Mouse (Mus musculus): ENCODE results near the gene Oas3. TPM values are rescaled to one million over a fixed set of nuclear protein-coding genes. Genes with fewer than 3 reads are reported as not detected.

Oas3 gene
- polyA plus RNA-seq, 1 experiment, result 2.3 TPM

DNA sequence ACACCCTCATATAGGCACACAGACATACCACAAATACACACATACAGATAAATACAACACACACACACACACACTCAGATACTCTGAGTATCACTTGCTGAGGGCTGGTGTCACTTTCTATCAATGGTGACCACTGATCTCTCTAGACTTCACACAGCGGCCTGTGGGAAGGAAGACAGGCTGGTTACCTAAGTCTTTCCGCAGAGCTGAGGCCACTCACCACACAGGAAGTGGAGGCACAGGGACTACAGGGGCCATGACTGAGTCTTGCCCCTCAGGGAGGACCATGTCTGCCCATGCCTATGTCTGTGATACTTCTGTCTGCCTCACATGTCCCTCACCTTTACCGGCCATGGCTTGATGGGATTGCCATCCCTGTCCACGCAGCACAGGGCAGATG lies 23.2 kb downstream of the Oas3 start:
- TF ChIP-seq POLR2A (IDR thresholded peaks at IDR 0.05; ENCODE audit: low read depth, low read length) (no peak), CTCF (conservative IDR thresholded peaks at IDR 0.05; ENCODE audit: insufficient read depth, insufficient read length, low read depth, low read length) (no peak)
- Histone ChIP-seq H3K27ac (ENCODE audit: insufficient read depth, low read depth, low read length) (no peak overlapping the region), H3K36me3 (ENCODE audit: control insufficient read depth, insufficient read depth, low read length) (no peaks in the 10 kb centered on the region), H3K4me3 (ENCODE audit: insufficient read depth, low read depth, low read length) (no peak overlapping the region), H3K27me3 (replicated peaks; ENCODE audit: control insufficient read depth, insufficient read depth, low read length) (no peaks in the 10 kb centered on the region), H3K4me1 (ENCODE audit: control insufficient read depth, insufficient read depth, low read length) (no peaks in the 10 kb centered on the region)
- DNase-seq, result no peak
- WGBS, result 88% methylated on average over 4 of the region's 4 CpGs

DNA sequence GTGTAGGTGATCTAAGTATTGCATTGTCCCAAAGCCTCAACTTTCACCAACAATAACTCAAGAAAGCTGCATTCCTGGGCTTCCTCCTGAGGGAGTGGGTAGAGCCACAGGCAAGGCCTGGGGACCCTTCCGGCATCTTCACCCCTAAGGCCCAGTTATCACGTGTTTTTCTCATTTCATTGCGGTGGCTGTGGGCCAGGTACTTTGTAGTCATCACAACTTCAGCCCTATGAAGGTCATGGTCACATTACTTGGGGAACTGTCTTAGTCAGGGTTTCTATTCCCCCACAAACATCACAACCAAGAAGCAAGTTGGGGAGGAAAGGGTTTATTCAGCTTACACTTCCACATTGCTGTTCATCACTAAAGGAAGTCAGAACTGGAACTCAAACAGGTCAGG lies 24.7 kb downstream of the Oas3 start:
- H3K27me3 ChIP-seq (replicated peaks; ENCODE audit: control insufficient read depth, insufficient read depth, low read length), result no peaks in the 10 kb centered on the region
- no peaks in the 10 kb centered on the region for H3K4me1 ChIP-seq (ENCODE audit: control insufficient read depth, insufficient read depth, low read length)
- DNase-seq, result no peak
- no peak overlapping the region for H3K4me3 ChIP-seq (ENCODE audit: insufficient read depth, low read depth, low read length)
- TF ChIP-seq CTCF (conservative IDR thresholded peaks at IDR 0.05; ENCODE audit: insufficient read depth, insufficient read length, low read depth, low read length) (no peak), POLR2A (IDR thresholded peaks at IDR 0.05; ENCODE audit: low read depth, low read length) (no peak)
- WGBS, result 81% methylated on average over 3 of the region's 3 CpGs
- H3K27ac ChIP-seq (ENCODE audit: insufficient read depth, low read depth, low read length), result no peak overlapping the region
- no peaks in the 10 kb centered on the region for H3K36me3 ChIP-seq (ENCODE audit: control insufficient read depth, insufficient read depth, low read length)

DNA sequence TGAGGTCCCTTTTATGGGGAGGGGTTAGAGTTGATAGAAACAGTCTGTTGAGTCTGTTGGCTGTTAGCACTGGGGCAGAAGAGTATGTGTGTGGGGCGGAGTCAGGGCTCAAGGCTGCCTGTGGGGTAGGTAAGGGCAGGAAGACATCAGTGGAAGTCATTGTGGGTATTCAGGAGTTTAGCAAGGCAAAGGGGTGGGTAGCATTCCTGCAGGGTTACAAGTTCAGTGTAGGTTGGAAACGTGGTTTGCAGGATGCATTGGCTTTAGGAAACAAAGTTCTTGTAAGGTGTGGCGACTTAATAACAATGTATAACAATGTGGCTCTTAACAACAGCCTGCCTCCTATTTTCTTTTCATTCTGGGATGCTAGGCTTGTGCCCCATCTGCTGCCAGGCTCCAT lies 26.3 kb downstream of the Oas3 start:
- Histone ChIP-seq H3K4me3 (ENCODE audit: insufficient read depth, low read depth, low read length) (no peak overlapping the region), H3K27me3 (replicated peaks; ENCODE audit: control insufficient read depth, insufficient read depth, low read length) (no peaks in the 10 kb centered on the region), H3K27ac (ENCODE audit: insufficient read depth, low read depth, low read length) (no peak overlapping the region), H3K4me1 (ENCODE audit: control insufficient read depth, insufficient read depth, low read length) (no peaks in the 10 kb centered on the region), H3K36me3 (ENCODE audit: control insufficient read depth, insufficient read depth, low read length) (no peaks in the 10 kb centered on the region)
- 81% methylated on average over 3 of the region's 3 CpGs for WGBS
- no peak for DNase-seq
- TF ChIP-seq POLR2A (IDR thresholded peaks at IDR 0.05; ENCODE audit: low read depth, low read length), result no peak
- no peak for TF ChIP-seq CTCF (conservative IDR thresholded peaks at IDR 0.05; ENCODE audit: insufficient read depth, insufficient read length, low read depth, low read length)

DNA sequence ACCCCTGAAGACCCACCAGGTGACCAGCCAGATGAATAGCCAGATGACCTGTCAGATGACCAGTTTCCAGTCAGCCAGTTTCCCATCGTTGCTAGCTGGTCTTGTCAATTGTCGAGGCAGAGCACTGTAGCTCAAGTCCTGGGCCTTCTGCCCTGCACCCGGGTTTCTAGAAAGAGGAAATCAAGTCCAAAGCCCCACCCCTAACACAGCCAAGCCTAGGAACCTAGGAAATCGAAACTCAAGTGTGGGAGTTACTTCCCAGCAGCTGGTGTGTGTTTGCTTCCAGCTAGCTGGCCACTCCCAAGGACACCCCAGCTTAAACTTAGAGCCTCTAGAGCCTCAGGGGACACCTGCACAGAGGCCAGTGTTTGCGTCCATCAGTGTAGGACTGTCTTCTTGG lies 27.8 kb downstream of the Oas3 start, which contains the start of gene Oas2:
Gene Oas2, minus strand, starts transcription at position 166 of the 400 bp plus-strand sequence.
- WGBS, result 29% methylated on average over 5 of the region's 5 CpGs

DNA sequence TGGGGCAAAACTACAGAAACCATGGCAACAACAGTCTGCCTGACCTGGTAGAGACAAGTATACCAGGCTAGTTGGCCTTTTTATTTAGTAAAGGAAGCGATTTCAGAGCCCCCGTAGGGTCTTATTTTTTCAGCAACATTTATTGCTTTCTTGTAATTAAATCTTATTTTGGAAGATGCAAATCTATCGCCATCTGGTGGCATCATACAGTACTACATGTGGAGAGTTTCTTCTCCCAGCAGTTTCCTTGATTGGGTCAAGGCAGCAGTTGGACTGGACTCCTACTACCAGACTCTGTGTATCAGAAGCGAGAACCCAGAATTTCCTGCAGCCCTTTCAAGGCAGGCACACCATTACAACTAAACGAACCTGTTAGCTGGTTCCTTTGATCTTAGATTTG lies 31.0 kb downstream of the Oas3 start:
- Histone ChIP-seq H3K27me3 (replicated peaks; ENCODE audit: control insufficient read depth, insufficient read depth, low read length) (no peaks in the 10 kb centered on the region), H3K4me1 (ENCODE audit: control insufficient read depth, insufficient read depth, low read length) (no peaks in the 10 kb centered on the region), H3K27ac (ENCODE audit: insufficient read depth, low read depth, low read length) (no peak overlapping the region), H3K4me3 (ENCODE audit: insufficient read depth, low read depth, low read length) (no peak overlapping the region), H3K36me3 (ENCODE audit: control insufficient read depth, insufficient read depth, low read length) (no peaks in the 10 kb centered on the region)
- TF ChIP-seq CTCF (conservative IDR thresholded peaks at IDR 0.05; ENCODE audit: insufficient read depth, insufficient read length, low read depth, low read length) (peak; percentile 35; the same call in 1 of the 2 replicates), POLR2A (IDR thresholded peaks at IDR 0.05; ENCODE audit: low read depth, low read length) (no peak)
- peak; percentile 52 for DNase-seq
- WGBS, result 2% methylated on average over 5 of the region's 5 CpGs

More for the DNA sequence above, 27.8 kb downstream of the Oas3 start, which contains the start of gene Oas2:
- no peaks in the 10 kb centered on the region for H3K36me3 ChIP-seq (ENCODE audit: control insufficient read depth, insufficient read depth, low read length)
- no peaks in the 10 kb centered on the region for H3K4me1 ChIP-seq (ENCODE audit: control insufficient read depth, insufficient read depth, low read length)
- no peak within 1 kb of the TSS for H3K27ac ChIP-seq (ENCODE audit: insufficient read depth, low read depth, low read length)
- DNase-seq, result peak; percentile 3
- no peak within 1 kb of the TSS for H3K4me3 ChIP-seq (ENCODE audit: insufficient read depth, low read depth, low read length)
- TF ChIP-seq POLR2A (IDR thresholded peaks at IDR 0.05; ENCODE audit: low read depth, low read length) (no peak), CTCF (conservative IDR thresholded peaks at IDR 0.05; ENCODE audit: insufficient read depth, insufficient read length, low read depth, low read length) (no peak)
- H3K27me3 ChIP-seq (replicated peaks; ENCODE audit: control insufficient read depth, insufficient read depth, low read length), result no peaks in the 10 kb centered on the region

DNA sequence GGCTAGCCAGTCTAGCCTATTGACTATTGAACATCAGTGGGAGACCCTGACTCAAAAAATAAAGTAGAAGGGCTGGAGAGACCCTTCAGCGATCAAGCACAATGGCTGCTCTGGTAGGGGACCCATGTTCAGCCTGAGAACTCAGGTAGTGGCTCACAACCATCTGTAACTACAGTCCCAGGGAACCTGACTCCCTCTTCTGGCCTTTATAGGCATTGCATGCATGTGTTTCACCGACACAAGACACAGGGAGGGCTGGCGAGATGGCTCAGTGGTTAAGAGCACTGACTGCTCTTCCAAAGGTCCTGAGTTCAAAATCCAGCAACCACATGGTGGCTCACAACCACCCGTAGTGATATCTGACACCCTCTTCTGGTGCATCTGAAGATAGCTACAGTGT lies 35.3 kb downstream of the Oas3 start:
- Histone ChIP-seq H3K36me3 (ENCODE audit: control insufficient read depth, insufficient read depth, low read length) (no peaks in the 10 kb centered on the region), H3K27ac (ENCODE audit: insufficient read depth, low read depth, low read length) (no peak overlapping the region), H3K4me1 (ENCODE audit: control insufficient read depth, insufficient read depth, low read length) (no peaks in the 10 kb centered on the region), H3K27me3 (replicated peaks; ENCODE audit: control insufficient read depth, insufficient read depth, low read length) (no peaks in the 10 kb centered on the region), H3K4me3 (ENCODE audit: insufficient read depth, low read depth, low read length) (no peak overlapping the region)
- TF ChIP-seq CTCF (conservative IDR thresholded peaks at IDR 0.05; ENCODE audit: insufficient read depth, insufficient read length, low read depth, low read length) (peak; percentile 47), POLR2A (IDR thresholded peaks at IDR 0.05; ENCODE audit: low read depth, low read length) (no peak)
- DNase-seq, result peak; percentile 30
- 26% methylated on average over 4 of the region's 4 CpGs for WGBS

DNA sequence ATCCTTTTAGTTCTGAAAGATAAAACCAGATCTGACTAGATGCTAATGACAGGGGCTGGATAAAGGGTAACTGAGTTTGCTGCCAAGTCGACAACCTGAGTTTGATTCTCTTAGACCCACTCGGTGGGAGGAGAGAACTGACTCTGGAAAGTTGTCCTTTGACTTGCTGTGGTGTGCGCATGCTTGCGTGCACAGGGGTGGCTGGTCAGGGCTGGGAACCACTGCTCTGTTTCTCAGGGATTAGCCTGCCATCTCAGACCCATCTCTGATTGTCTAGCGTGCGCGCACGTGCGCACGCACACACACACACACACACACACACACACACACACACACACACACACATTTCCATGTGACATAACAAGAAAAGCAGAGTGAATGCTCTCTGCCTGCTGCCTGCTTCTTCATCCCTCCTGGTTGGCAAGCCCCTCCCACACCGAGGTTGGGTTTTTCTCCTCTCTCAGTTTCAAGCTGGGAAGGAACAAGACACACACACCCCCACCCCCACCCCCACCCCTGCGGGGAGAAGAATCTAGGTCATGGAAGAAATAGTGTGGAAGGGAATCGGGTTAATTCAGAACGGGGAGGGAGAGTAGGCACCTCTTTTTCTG lies 43.0 kb downstream of the Oas3 start:
- no peaks in the 10 kb centered on the region for H3K27me3 ChIP-seq (replicated peaks; ENCODE audit: control insufficient read depth, insufficient read depth, low read length)
- H3K36me3 ChIP-seq (ENCODE audit: control insufficient read depth, insufficient read depth, low read length), result no peaks in the 10 kb centered on the region
- H3K27ac ChIP-seq (ENCODE audit: insufficient read depth, low read depth, low read length), result no peak overlapping the region
- no peak for DNase-seq
- H3K4me1 ChIP-seq (ENCODE audit: control insufficient read depth, insufficient read depth, low read length), result no peaks in the 10 kb centered on the region
- TF ChIP-seq POLR2A (IDR thresholded peaks at IDR 0.05; ENCODE audit: low read depth, low read length) (no peak), CTCF (conservative IDR thresholded peaks at IDR 0.05; ENCODE audit: insufficient read depth, insufficient read length, low read depth, low read length) (no peak)
- no peak overlapping the region for H3K4me3 ChIP-seq (ENCODE audit: insufficient read depth, low read depth, low read length)
- 65% methylated on average over 14 of the region's 14 CpGs for WGBS

All from kidney, adult 2 months (tissue).